Mouse (Mus musculus): ENCODE measurements around the gene Mbnl2. TPM values are rescaled to one million over a fixed set of nuclear protein-coding genes. Genes with fewer than 3 reads are reported as not detected.

Gene Mbnl2
- polyA plus RNA-seq, 1 experiment, result 152 TPM

DNA sequence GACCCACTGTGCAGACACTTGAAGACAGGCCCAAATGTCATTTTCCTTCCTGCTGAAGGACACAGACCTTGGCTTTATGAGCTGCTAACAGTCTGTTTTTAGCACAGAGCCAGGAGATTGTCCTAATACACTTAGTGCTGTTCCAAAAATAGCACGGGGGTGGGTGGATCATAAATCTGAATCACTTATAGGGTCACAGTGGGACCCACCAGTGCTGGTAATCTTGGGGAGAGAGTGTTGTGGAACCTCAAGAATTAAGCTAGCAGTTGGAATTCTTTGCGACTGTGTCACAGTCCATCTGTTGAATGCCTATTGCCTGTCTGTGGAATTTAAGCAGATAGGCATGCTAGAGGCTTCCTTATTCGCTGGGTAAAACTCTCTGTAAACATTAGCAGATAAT is 24.2 kb downstream of the Mbnl2 start:
- no peak overlapping the region for H3K4me3 ChIP-seq (ENCODE audit: insufficient read depth, low read depth, low read length)
- H3K27ac ChIP-seq (replicated peaks; ENCODE audit: low read depth, low read length), result peak overlapping the region; percentile 93
- H3K4me1 ChIP-seq (ENCODE audit: control insufficient read depth, insufficient read depth, insufficient read length, low read length), result peaks cover 52% of the 10 kb centered on the region

DNA sequence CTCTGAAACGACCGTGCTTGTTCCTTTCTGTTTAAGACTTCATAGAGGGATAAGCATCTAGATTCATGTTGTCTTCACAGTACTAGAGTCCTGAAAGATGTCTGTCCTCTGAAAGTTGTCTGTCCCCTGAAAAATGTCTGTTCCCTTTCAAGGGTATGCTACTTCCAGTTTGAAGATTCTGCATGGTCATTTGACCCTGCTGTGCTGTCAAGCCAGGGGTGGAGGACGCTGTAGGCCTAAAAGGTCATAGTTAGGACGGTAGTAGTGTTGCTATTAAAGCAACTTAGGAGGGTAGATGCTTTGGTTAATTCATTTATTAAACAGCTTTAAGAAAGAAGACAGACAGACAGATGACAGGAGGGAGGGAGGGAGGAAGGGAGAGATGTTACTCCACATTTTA is 24.7 kb downstream of the Mbnl2 start:
- H3K4me3 ChIP-seq (ENCODE audit: insufficient read depth, low read depth, low read length), result no peak overlapping the region

GRCm38 (mm10) chr14:120300814-120301213 is 25.3 kb downstream of the Mbnl2 start:
- peaks cover 45% of the 10 kb centered on the region for H3K4me1 ChIP-seq (ENCODE audit: control insufficient read depth, insufficient read depth, insufficient read length, low read length)
- H3K27ac ChIP-seq (replicated peaks; ENCODE audit: low read depth, low read length), result peak overlapping the region; percentile 77
- H3K4me3 ChIP-seq (ENCODE audit: insufficient read depth, low read depth, low read length), result no peak overlapping the region

More for the DNA sequence above, 24.7 kb downstream of the Mbnl2 start:
- Histone ChIP-seq H3K27ac (replicated peaks; ENCODE audit: low read depth, low read length) (peak overlapping the region; percentile 93), H3K4me1 (ENCODE audit: control insufficient read depth, insufficient read depth, insufficient read length, low read length) (peaks cover 49% of the 10 kb centered on the region)

- H3K4me3 ChIP-seq (ENCODE audit: insufficient read depth, low read depth, low read length), result no peak overlapping the region
- H3K4me1 ChIP-seq (ENCODE audit: control insufficient read depth, insufficient read depth, insufficient read length, low read length), result peaks cover 38% of the 10 kb centered on the region
- peak overlapping the region; percentile 50 for H3K27ac ChIP-seq (replicated peaks; ENCODE audit: low read depth, low read length)
Observed at GRCm38 (mm10) chr14:120302913-120303548, 27.6 kb downstream of the Mbnl2 start.

DNA sequence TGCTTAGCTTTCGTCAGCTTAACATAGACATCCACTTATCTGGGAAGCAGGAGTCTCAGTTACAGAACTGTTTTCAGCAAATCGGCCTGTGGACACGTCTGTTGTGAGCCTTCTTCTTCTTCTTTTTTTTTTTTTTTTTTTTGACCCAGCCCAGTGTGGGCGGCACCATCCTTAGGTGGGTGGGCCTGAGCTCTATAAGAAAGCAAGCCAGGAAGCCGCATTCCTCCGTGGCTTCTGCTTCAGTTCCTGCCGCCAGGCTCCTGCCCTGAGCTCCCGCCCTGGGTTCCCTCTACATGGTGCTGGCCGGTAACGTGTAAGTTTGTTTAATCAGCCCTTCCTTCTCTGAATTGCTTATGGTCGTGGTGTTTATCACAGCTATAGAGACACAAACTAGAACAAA is 30.8 kb downstream of the Mbnl2 start:
- Histone ChIP-seq H3K4me3 (ENCODE audit: insufficient read depth, low read depth, low read length) (no peak overlapping the region), H3K4me1 (ENCODE audit: control insufficient read depth, insufficient read depth, insufficient read length, low read length) (peaks cover 40% of the 10 kb centered on the region), H3K27ac (replicated peaks; ENCODE audit: low read depth, low read length) (no peak overlapping the region)

GRCm38 (mm10) chr14:120307356-120307755 is 31.9 kb downstream of the Mbnl2 start:
- Histone ChIP-seq H3K4me3 (ENCODE audit: insufficient read depth, low read depth, low read length) (no peak overlapping the region), H3K4me1 (ENCODE audit: control insufficient read depth, insufficient read depth, insufficient read length, low read length) (peaks cover 37% of the 10 kb centered on the region), H3K27ac (replicated peaks; ENCODE audit: low read depth, low read length) (peak overlapping the region; percentile 26)

DNA sequence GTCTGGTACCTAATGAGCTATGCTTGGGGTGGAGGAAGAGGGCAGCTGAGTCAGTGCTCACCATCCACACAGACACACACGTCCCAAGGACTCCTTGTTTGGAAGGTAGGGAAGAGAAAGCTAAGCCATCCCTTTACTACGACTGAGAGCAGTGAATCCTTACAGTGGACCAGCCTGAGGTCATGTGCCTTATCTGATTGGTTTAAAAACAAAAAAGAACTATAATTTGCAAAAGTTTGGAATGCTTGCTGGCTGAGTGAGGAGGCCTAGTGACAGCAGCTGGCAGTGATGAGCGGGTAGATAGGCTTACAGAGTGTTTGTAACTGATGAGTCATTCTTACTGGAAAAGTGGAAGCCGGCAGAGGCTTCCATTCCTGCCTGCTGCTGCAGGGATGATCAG is 32.5 kb downstream of the Mbnl2 start:
- peaks cover 32% of the 10 kb centered on the region for H3K4me1 ChIP-seq (ENCODE audit: control insufficient read depth, insufficient read depth, insufficient read length, low read length)
- no peak overlapping the region for H3K4me3 ChIP-seq (ENCODE audit: insufficient read depth, low read depth, low read length)
- peak overlapping the region; percentile 27 for H3K27ac ChIP-seq (replicated peaks; ENCODE audit: low read depth, low read length)

DNA sequence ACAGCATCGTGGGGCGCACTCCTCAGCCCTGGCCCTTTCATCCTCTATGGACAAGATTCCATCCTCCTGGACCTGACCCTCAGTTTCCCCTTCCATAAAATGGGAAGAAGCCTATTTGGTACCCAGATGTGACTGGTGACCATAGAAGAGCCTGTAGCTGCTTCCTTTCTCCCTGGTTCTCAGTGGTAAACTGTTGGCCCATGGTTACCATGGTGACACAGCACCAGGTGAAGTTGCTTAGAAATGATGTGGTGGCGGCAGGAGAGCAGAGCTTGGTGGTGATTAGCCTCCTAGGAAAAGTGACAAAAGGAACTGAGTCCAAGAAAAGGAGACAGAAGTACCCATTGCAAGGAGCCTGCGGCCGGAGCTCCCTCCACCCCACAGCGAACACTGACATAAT is 34.2 kb downstream of the Mbnl2 start:
- Histone ChIP-seq H3K27ac (replicated peaks; ENCODE audit: low read depth, low read length) (no peak overlapping the region), H3K4me1 (ENCODE audit: control insufficient read depth, insufficient read depth, insufficient read length, low read length) (peaks cover 41% of the 10 kb centered on the region), H3K4me3 (ENCODE audit: insufficient read depth, low read depth, low read length) (no peak overlapping the region)

GRCm38 (mm10) chr14:120311330-120312097 is 36.0 kb downstream of the Mbnl2 start:
- H3K27ac ChIP-seq (replicated peaks; ENCODE audit: low read depth, low read length), result peak overlapping the region; percentile 15; the same call in 1 of the 2 replicates

DNA sequence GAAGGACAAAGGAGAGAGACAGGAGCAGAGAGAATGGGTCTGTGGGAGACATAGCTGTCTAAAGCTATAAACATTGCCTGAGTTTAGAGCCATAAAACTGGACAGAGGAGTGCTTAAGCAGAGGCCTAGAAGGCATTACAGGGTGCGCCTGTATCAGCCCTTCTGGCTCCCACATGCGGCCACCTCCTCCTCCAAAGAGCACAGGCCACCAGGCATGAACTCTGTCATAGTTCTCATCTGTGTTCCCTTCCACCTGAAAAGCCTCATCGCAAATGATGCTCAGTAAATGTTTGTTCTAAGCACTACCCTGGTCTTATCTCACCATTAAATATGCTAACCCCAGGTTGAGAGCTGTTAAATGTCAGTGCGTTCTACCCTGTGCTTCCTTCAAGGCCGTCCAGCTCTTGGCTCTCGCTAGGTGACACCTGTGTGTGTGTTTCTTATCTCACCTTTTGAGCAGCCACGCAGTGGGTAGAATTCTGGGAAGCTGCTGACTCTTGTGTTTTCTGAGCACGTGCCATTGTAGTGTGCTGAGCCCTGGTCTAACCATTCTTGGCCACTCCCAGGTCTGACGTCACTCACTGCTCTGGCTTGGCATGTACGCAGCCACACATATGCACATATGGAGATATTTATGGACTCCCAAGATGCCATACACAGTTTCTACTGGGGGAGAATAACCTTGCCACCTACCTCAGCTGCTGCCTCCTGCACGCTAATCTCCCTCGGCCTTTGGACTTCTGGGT is 37.4 kb downstream of the Mbnl2 start:
- Histone ChIP-seq H3K4me1 (ENCODE audit: control insufficient read depth, insufficient read depth, insufficient read length, low read length) (peaks cover 43% of the 10 kb centered on the region), H3K4me3 (ENCODE audit: insufficient read depth, low read depth, low read length) (no peak overlapping the region), H3K27ac (replicated peaks; ENCODE audit: low read depth, low read length) (no peak overlapping the region)

More at GRCm38 (mm10) chr14:120311330-120312097, 36.0 kb downstream of the Mbnl2 start:
- no peak overlapping the region for H3K4me3 ChIP-seq (ENCODE audit: insufficient read depth, low read depth, low read length)
- H3K4me1 ChIP-seq (ENCODE audit: control insufficient read depth, insufficient read depth, insufficient read length, low read length), result peaks cover 54% of the 10 kb centered on the region

DNA sequence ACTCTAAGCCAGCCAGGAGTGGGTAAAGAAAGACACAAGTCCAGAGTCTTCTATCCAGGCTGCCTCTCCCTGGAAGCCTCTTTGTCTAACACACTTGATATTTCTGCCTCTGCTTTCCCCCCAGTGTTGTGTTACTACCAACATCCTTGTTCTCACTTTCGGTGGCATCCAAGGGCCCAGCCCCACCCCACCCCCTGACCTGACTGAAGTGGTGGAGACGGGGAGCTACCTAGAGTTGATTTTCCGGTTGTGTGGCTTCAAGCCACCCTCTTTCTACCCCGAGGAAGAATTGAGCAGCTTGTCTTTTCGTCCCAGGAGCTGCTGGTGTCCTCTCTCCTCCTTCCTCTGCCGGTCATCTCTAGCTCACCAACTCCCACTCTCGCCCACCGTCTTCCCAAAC is 38.0 kb downstream of the Mbnl2 start:
- Histone ChIP-seq H3K4me1 (ENCODE audit: control insufficient read depth, insufficient read depth, insufficient read length, low read length) (peaks cover 39% of the 10 kb centered on the region), H3K27ac (replicated peaks; ENCODE audit: low read depth, low read length) (no peak overlapping the region), H3K4me3 (ENCODE audit: insufficient read depth, low read depth, low read length) (no peak overlapping the region)

- H3K4me3 ChIP-seq (ENCODE audit: insufficient read depth, low read depth, low read length), result no peak overlapping the region
- no peak overlapping the region; the same call in 1 of the 2 replicates for H3K27ac ChIP-seq (replicated peaks; ENCODE audit: low read depth, low read length)
- H3K4me1 ChIP-seq (ENCODE audit: control insufficient read depth, insufficient read depth, insufficient read length, low read length), result peaks cover 42% of the 10 kb centered on the region
Observed at GRCm38 (mm10) chr14:120315721-120316120, 40.3 kb downstream of the Mbnl2 start.

- Histone ChIP-seq H3K27ac (replicated peaks; ENCODE audit: low read depth, low read length) (peak overlapping the region; percentile 15), H3K4me1 (ENCODE audit: control insufficient read depth, insufficient read depth, insufficient read length, low read length) (peaks cover 45% of the 10 kb centered on the region), H3K4me3 (ENCODE audit: insufficient read depth, low read depth, low read length) (no peak overlapping the region)
Observed at GRCm38 (mm10) chr14:120318326-120318935, 43.0 kb downstream of the Mbnl2 start.

GRCm38 (mm10) chr14:120318974-120319731 is 43.7 kb downstream of the Mbnl2 start:
- Histone ChIP-seq H3K4me3 (ENCODE audit: insufficient read depth, low read depth, low read length) (no peak overlapping the region), H3K4me1 (ENCODE audit: control insufficient read depth, insufficient read depth, insufficient read length, low read length) (peaks cover 43% of the 10 kb centered on the region), H3K27ac (replicated peaks; ENCODE audit: low read depth, low read length) (peak overlapping the region; percentile 29; the same call in 1 of the 2 replicates)

All from brown adipose tissue, adult 24 weeks (tissue).